Mouse (Mus musculus): ENCODE measurements around the gene Sema6b. TPM values are rescaled to one million over a fixed set of nuclear protein-coding genes. Genes with fewer than 3 reads are reported as not detected.
A peak's percentile ranks its signal among the peaks of the same experiment; 100 is the strongest.

Sema6b gene
- polyA plus RNA-seq, 1 experiment = 54.3 TPM

- Histone ChIP-seq H3K4me3 (replicated peaks; ENCODE audit: insufficient read depth, low read depth, low read length) (no peak overlapping the region), H3K4me1 (ENCODE audit: control insufficient read depth, insufficient read depth, low read length) (peaks cover 5% of the 10 kb centered on the region), H3K27me3 (ENCODE audit: control insufficient read depth, insufficient read depth, low read length) (no peaks in the 10 kb centered on the region), H3K27ac (ENCODE audit: insufficient read depth, low read length) (no peak overlapping the region)
- peak; percentile 55 to 75 for DNase-seq
- 31% methylated on average over 7 of the region's 7 CpGs for WGBS
- TF ChIP-seq CTCF (IDR thresholded peaks at IDR 0.05; ENCODE audit: borderline replicate concordance, insufficient read depth, low read depth, low read length) = peak; percentile 81
- no peak for TF ChIP-seq POLR2A (IDR thresholded peaks at IDR 0.05; ENCODE audit: borderline replicate concordance, insufficient read depth, low read length)
These were observed 8.3 kb downstream of the Sema6b start for GRCm38 (mm10) chr17:56131814-56132213.

GRCm38 (mm10) chr17:56131136-56131535 is 9.0 kb downstream of the Sema6b start:
- DNase-seq = no peak
- 90% methylated on average over 10 of the region's 10 CpGs for WGBS
- TF ChIP-seq CTCF (IDR thresholded peaks at IDR 0.05; ENCODE audit: borderline replicate concordance, insufficient read depth, low read depth, low read length) = no peak
- TF ChIP-seq POLR2A (IDR thresholded peaks at IDR 0.05; ENCODE audit: borderline replicate concordance, insufficient read depth, low read length) = no peak

GRCm38 (mm10) chr17:56128246-56128645 is 11.9 kb downstream of the Sema6b start:
- Histone ChIP-seq H3K4me3 (replicated peaks; ENCODE audit: insufficient read depth, low read depth, low read length) (no peak overlapping the region), H3K27ac (ENCODE audit: insufficient read depth, low read length) (no peak overlapping the region), H3K4me1 (ENCODE audit: control insufficient read depth, insufficient read depth, low read length) (peaks cover 7% of the 10 kb centered on the region), H3K27me3 (ENCODE audit: control insufficient read depth, insufficient read depth, low read length) (no peaks in the 10 kb centered on the region)
- 16% methylated on average over 15 of the region's 15 CpGs for WGBS
- TF ChIP-seq CTCF (IDR thresholded peaks at IDR 0.05; ENCODE audit: borderline replicate concordance, insufficient read depth, low read depth, low read length) = no peak
- TF ChIP-seq POLR2A (IDR thresholded peaks at IDR 0.05; ENCODE audit: borderline replicate concordance, insufficient read depth, low read length) = no peak
- peak; percentile 49 to 62 for DNase-seq

More at GRCm38 (mm10) chr17:56131136-56131535, 9.0 kb downstream of the Sema6b start:
- Histone ChIP-seq H3K4me1 (ENCODE audit: control insufficient read depth, insufficient read depth, low read length) (peaks cover 5% of the 10 kb centered on the region), H3K27ac (ENCODE audit: insufficient read depth, low read length) (no peak overlapping the region), H3K4me3 (replicated peaks; ENCODE audit: insufficient read depth, low read depth, low read length) (no peak overlapping the region), H3K27me3 (ENCODE audit: control insufficient read depth, insufficient read depth, low read length) (no peaks in the 10 kb centered on the region)

GRCm38 (mm10) chr17:56126175-56126574 is 14.0 kb downstream of the Sema6b start:
- no peak for TF ChIP-seq POLR2A (IDR thresholded peaks at IDR 0.05; ENCODE audit: borderline replicate concordance, insufficient read depth, low read length)
- TF ChIP-seq CTCF (IDR thresholded peaks at IDR 0.05; ENCODE audit: borderline replicate concordance, insufficient read depth, low read depth, low read length) = no peak
- 69% methylated on average over 11 of the region's 11 CpGs for WGBS

GRCm38 (mm10) chr17:56125276-56125630 is 14.9 kb downstream of the Sema6b start:
- H3K27me3 ChIP-seq (ENCODE audit: control insufficient read depth, insufficient read depth, low read length) = no peaks in the 10 kb centered on the region; the same call in 1 of the 2 replicates
- no peak overlapping the region for H3K4me3 ChIP-seq (replicated peaks; ENCODE audit: insufficient read depth, low read depth, low read length)
- peaks cover 11% of the 10 kb centered on the region for H3K4me1 ChIP-seq (ENCODE audit: control insufficient read depth, insufficient read depth, low read length)
- no peak for DNase-seq
- TF ChIP-seq POLR2A (IDR thresholded peaks at IDR 0.05; ENCODE audit: borderline replicate concordance, insufficient read depth, low read length) (no peak), CTCF (IDR thresholded peaks at IDR 0.05; ENCODE audit: borderline replicate concordance, insufficient read depth, low read depth, low read length) (no peak)
- H3K27ac ChIP-seq (ENCODE audit: insufficient read depth, low read length) = no peak overlapping the region
- 93% methylated on average over 4 of the region's 4 CpGs for WGBS

More at GRCm38 (mm10) chr17:56126175-56126574, 14.0 kb downstream of the Sema6b start:
- DNase-seq = no peak
- Histone ChIP-seq H3K27me3 (ENCODE audit: control insufficient read depth, insufficient read depth, low read length) (no peaks in the 10 kb centered on the region; the same call in 1 of the 2 replicates), H3K4me1 (ENCODE audit: control insufficient read depth, insufficient read depth, low read length) (peaks cover 7% of the 10 kb centered on the region), H3K4me3 (replicated peaks; ENCODE audit: insufficient read depth, low read depth, low read length) (no peak overlapping the region), H3K27ac (ENCODE audit: insufficient read depth, low read length) (no peak overlapping the region)

- DNase-seq = peak; percentile 47 to 63
- 23% methylated on average over 59 of the region's 59 CpGs for WGBS
- H3K27ac ChIP-seq (ENCODE audit: insufficient read depth, low read length) = no peak overlapping the region
- H3K4me1 ChIP-seq (ENCODE audit: control insufficient read depth, insufficient read depth, low read length) = peaks cover 14% of the 10 kb centered on the region
- no peaks in the 10 kb centered on the region; the same call in 1 of the 2 replicates for H3K27me3 ChIP-seq (ENCODE audit: control insufficient read depth, insufficient read depth, low read length)
- no peak overlapping the region for H3K4me3 ChIP-seq (replicated peaks; ENCODE audit: insufficient read depth, low read depth, low read length)
- TF ChIP-seq CTCF (IDR thresholded peaks at IDR 0.05; ENCODE audit: borderline replicate concordance, insufficient read depth, low read depth, low read length) (peak; percentile 76), POLR2A (IDR thresholded peaks at IDR 0.05; ENCODE audit: borderline replicate concordance, insufficient read depth, low read length) (no peak)
These were observed 15.5 kb downstream of the Sema6b start for GRCm38 (mm10) chr17:56124377-56125275.

- H3K27me3 ChIP-seq (ENCODE audit: control insufficient read depth, insufficient read depth, low read length) = no peaks in the 10 kb centered on the region; the same call in 1 of the 2 replicates
- no peak for DNase-seq
These were observed 16.3 kb downstream of the Sema6b start for GRCm38 (mm10) chr17:56123681-56124340.

More at GRCm38 (mm10) chr17:56123681-56124340, 16.3 kb downstream of the Sema6b start:
- no peak for TF ChIP-seq POLR2A (IDR thresholded peaks at IDR 0.05; ENCODE audit: borderline replicate concordance, insufficient read depth, low read length)
- no peak for TF ChIP-seq CTCF (IDR thresholded peaks at IDR 0.05; ENCODE audit: borderline replicate concordance, insufficient read depth, low read depth, low read length)
- Histone ChIP-seq H3K27ac (ENCODE audit: insufficient read depth, low read length) (no peak overlapping the region), H3K4me1 (ENCODE audit: control insufficient read depth, insufficient read depth, low read length) (peaks cover 14% of the 10 kb centered on the region), H3K4me3 (replicated peaks; ENCODE audit: insufficient read depth, low read depth, low read length) (no peak overlapping the region)
- 57% methylated on average over 58 of the region's 59 CpGs for WGBS

Measured in cerebellum, adult 2 months (tissue).